Mouse (Mus musculus) megakaryocyte progenitor cell, adult 5-6 weeks (primary cell): ENCODE data around the gene Anapc4. TPM values are rescaled to one million over a fixed set of nuclear protein-coding genes. Genes with fewer than 3 reads are reported as not detected.

ENCODE experiments used
- total RNA-seq, 2 experiments: library from RNA; stranded (forward) in 1 of 2; stranded (reverse) in 1 of 2; fragments of 157-497, 149-512 nt in 1 of 2; fragments of 200-1000 nt in 1 of 2; gene quantifications; 2 replicates each; pipeline versions ENCODE4 v1.2.3 to v1.2.4; 2015 to 2017

Anapc4 gene
- total RNA-seq, 2 experiments from 2014 or later: 57.8 to 71.3 TPM

Other genes with a start within 250 kb of the Anapc4 start
- 12.7 and 13.2 TPM in 2 replicates for gene Sepsecs, start 164.3 kb upstream of the Anapc4 start, total RNA-seq (2015)
- 15.8 and 16.7 TPM in 2 replicates for gene Sepsecs, start 164.3 kb upstream of the Anapc4 start, total RNA-seq (2017)
- gene Pi4k2b, start 92.4 kb upstream of the Anapc4 start, total RNA-seq (2015): 29.2 and 31.6 TPM in 2 replicates
- 20.8 and 30.2 TPM in 2 replicates for gene Pi4k2b, start 92.4 kb upstream of the Anapc4 start, total RNA-seq (2017)
- 28.1 and 30.2 TPM in 2 replicates for gene Zcchc4, start 58.6 kb upstream of the Anapc4 start, total RNA-seq (2015)
- 23.8 and 27.2 TPM in 2 replicates for gene Zcchc4, start 58.6 kb upstream of the Anapc4 start, total RNA-seq (2017)
- gene Slc34a2, start 204.1 kb downstream of the Anapc4 start, total RNA-seq (2015): not detected in 2 replicates
- not detected in 2 replicates for gene Slc34a2, start 204.1 kb downstream of the Anapc4 start, total RNA-seq (2017)